Mouse (Mus musculus): ENCODE measurements at regions not wholly inside any gene's neighbourhood (a gene's known extent, or its start where the extent isn't known, plus 50 kb on each side); places are given as distances from the start of the nearest gene placed in this dataset.

GRCm38 (mm10) chr10:115717064-115717463 lies 99.6 kb upstream of the Tspan8 start:
- no peak overlapping the region for H3K27ac ChIP-seq (ENCODE audit: low read length)
- no peak overlapping the region for H3K4me3 ChIP-seq (ENCODE audit: low read length)
- WGBS, result 86% methylated on average over 8 of the region's 8 CpGs
- H3K9ac ChIP-seq (ENCODE audit: low read length), result no peak overlapping the region
- no peaks in the 10 kb centered on the region for H3K27me3 ChIP-seq (ENCODE audit: control insufficient read depth, insufficient read depth, low read length)
- H3K4me2 ChIP-seq (ENCODE audit: low read depth, low read length), result no peak overlapping the region
- ATAC-seq (replicated peaks; ENCODE audit: extremely low read depth, insufficient read depth, low FRiP score), result no peak
- H3K9me3 ChIP-seq (replicated peaks; ENCODE audit: control insufficient read depth, low read length), result no peaks in the 10 kb centered on the region
- no peaks in the 10 kb centered on the region for H3K36me3 ChIP-seq (ENCODE audit: control insufficient read depth, insufficient read depth)
- no peaks in the 10 kb centered on the region for H3K4me1 ChIP-seq (ENCODE audit: control insufficient read depth, insufficient read depth, low read length)

GRCm38 (mm10) chr10:115722589-115722988 lies 94.0 kb upstream of the Tspan8 start:
- no peak overlapping the region for H3K4me3 ChIP-seq (ENCODE audit: low read length)
- H3K9ac ChIP-seq (ENCODE audit: low read length), result no peak overlapping the region
- no peaks in the 10 kb centered on the region for H3K4me1 ChIP-seq (ENCODE audit: control insufficient read depth, insufficient read depth, low read length)
- no peaks in the 10 kb centered on the region for H3K27me3 ChIP-seq (ENCODE audit: control insufficient read depth, insufficient read depth, low read length)
- H3K36me3 ChIP-seq (ENCODE audit: control insufficient read depth, insufficient read depth), result no peaks in the 10 kb centered on the region
- 46% methylated on average over 3 of the region's 3 CpGs for WGBS
- H3K27ac ChIP-seq (ENCODE audit: low read length), result no peak overlapping the region
- H3K4me2 ChIP-seq (ENCODE audit: low read depth, low read length), result no peak overlapping the region
- ATAC-seq (replicated peaks; ENCODE audit: extremely low read depth, insufficient read depth, low FRiP score), result no peak
- H3K9me3 ChIP-seq (replicated peaks; ENCODE audit: control insufficient read depth, low read length), result no peaks in the 10 kb centered on the region; the same call in 1 of the 2 replicates

GRCm38 (mm10) chr10:115742634-115743347 lies 73.8 kb upstream of the Tspan8 start:
- H3K4me2 ChIP-seq (ENCODE audit: low read depth, low read length), result no peak overlapping the region
- no peak overlapping the region for H3K9ac ChIP-seq (ENCODE audit: low read length)
- 75% methylated on average over 10 of the region's 10 CpGs for WGBS
- H3K27me3 ChIP-seq (ENCODE audit: control insufficient read depth, insufficient read depth, low read length), result no peaks in the 10 kb centered on the region
- ATAC-seq (replicated peaks; ENCODE audit: extremely low read depth, insufficient read depth, low FRiP score), result no peak
- no peak overlapping the region for H3K27ac ChIP-seq (ENCODE audit: low read length)
- H3K9me3 ChIP-seq (replicated peaks; ENCODE audit: control insufficient read depth, low read length), result no peaks in the 10 kb centered on the region
- H3K4me1 ChIP-seq (ENCODE audit: control insufficient read depth, insufficient read depth, low read length), result no peaks in the 10 kb centered on the region
- H3K4me3 ChIP-seq (ENCODE audit: low read length), result no peak overlapping the region
- H3K36me3 ChIP-seq (ENCODE audit: control insufficient read depth, insufficient read depth), result no peaks in the 10 kb centered on the region

GRCm38 (mm10) chr10:115749844-115750243 lies 66.8 kb upstream of the Tspan8 start:
- H3K27ac ChIP-seq (ENCODE audit: low read length), result no peak overlapping the region
- no peak for ATAC-seq (replicated peaks; ENCODE audit: extremely low read depth, insufficient read depth, low FRiP score)
- H3K27me3 ChIP-seq (ENCODE audit: control insufficient read depth, insufficient read depth, low read length), result no peaks in the 10 kb centered on the region
- WGBS, result 84% methylated on average over 2 of the region's 2 CpGs
- no peak overlapping the region for H3K9ac ChIP-seq (ENCODE audit: low read length)
- H3K4me3 ChIP-seq (ENCODE audit: low read length), result no peak overlapping the region
- H3K9me3 ChIP-seq (replicated peaks; ENCODE audit: control insufficient read depth, low read length), result no peaks in the 10 kb centered on the region
- no peaks in the 10 kb centered on the region for H3K4me1 ChIP-seq (ENCODE audit: control insufficient read depth, insufficient read depth, low read length)
- H3K4me2 ChIP-seq (ENCODE audit: low read depth, low read length), result no peak overlapping the region
- H3K36me3 ChIP-seq (ENCODE audit: control insufficient read depth, insufficient read depth), result no peaks in the 10 kb centered on the region

GRCm38 (mm10) chr10:115750250-115750649 lies 66.4 kb upstream of the Tspan8 start:
- Histone ChIP-seq H3K4me2 (ENCODE audit: low read depth, low read length) (no peak overlapping the region), H3K9me3 (replicated peaks; ENCODE audit: control insufficient read depth, low read length) (no peaks in the 10 kb centered on the region), H3K9ac (ENCODE audit: low read length) (no peak overlapping the region), H3K27me3 (ENCODE audit: control insufficient read depth, insufficient read depth, low read length) (no peaks in the 10 kb centered on the region), H3K27ac (ENCODE audit: low read length) (no peak overlapping the region), H3K4me3 (ENCODE audit: low read length) (no peak overlapping the region), H3K4me1 (ENCODE audit: control insufficient read depth, insufficient read depth, low read length) (no peaks in the 10 kb centered on the region), H3K36me3 (ENCODE audit: control insufficient read depth, insufficient read depth) (no peaks in the 10 kb centered on the region)
- WGBS, result 71% methylated on average over 5 of the region's 5 CpGs
- no peak for ATAC-seq (replicated peaks; ENCODE audit: extremely low read depth, insufficient read depth, low FRiP score)

GRCm38 (mm10) chr10:115758667-115759066 lies 58.0 kb upstream of the Tspan8 start:
- WGBS, result 46% methylated on average over 1 of the region's 1 CpGs
- no peak for ATAC-seq (replicated peaks; ENCODE audit: extremely low read depth, insufficient read depth, low FRiP score)
- H3K4me1 ChIP-seq (ENCODE audit: control insufficient read depth, insufficient read depth, low read length), result no peaks in the 10 kb centered on the region

More at GRCm38 (mm10) chr10:115758667-115759066, 58.0 kb upstream of the Tspan8 start:
- Histone ChIP-seq H3K27me3 (ENCODE audit: control insufficient read depth, insufficient read depth, low read length) (no peaks in the 10 kb centered on the region), H3K27ac (ENCODE audit: low read length) (no peak overlapping the region), H3K9ac (ENCODE audit: low read length) (no peak overlapping the region), H3K4me3 (ENCODE audit: low read length) (no peak overlapping the region), H3K36me3 (ENCODE audit: control insufficient read depth, insufficient read depth) (no peaks in the 10 kb centered on the region), H3K9me3 (replicated peaks; ENCODE audit: control insufficient read depth, low read length) (no peaks in the 10 kb centered on the region), H3K4me2 (ENCODE audit: low read depth, low read length) (no peak overlapping the region)
